ENCODE assay signal across 8 mouse cellular contexts in the genomic region with DNA sequence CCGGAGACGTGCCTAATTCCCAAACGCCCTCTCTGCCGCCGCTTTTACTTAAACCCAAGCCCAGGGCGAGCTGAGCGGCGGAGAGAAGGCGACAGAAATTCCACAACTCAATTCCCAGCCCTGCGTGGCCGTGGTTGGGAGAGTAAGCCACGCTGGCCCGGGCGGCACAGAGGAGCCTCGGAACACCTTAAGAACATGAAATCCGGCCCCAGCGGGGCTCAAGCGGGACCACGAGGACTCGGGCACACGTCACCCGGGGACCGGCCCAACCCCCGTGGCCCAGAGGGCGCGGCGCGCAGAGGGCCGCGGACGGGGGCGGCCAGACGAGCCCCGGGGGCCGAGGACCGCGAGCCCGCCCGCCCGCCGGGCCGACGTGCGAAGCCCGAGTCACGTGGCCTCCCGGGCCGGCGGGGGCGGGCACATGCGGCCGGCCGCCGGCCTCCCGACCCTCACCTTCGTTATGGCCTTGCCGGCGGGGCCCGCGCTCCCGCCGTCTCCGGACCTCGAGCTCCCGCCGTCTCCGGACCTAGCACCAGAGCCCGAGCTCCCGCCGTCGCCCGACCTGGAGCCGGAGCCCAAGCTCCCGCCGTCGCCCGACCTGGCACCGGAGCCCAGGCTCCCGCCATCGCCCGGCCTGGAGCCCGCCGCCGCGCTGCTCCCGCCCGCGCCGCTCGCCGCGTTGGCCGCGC. TPM values are rescaled to one million over a fixed set of nuclear protein-coding genes. Genes with fewer than 3 reads are reported as not detected.
A peak's percentile ranks its signal among the peaks of the same experiment; 100 is the strongest.
DNase-seq lines count a peak whose midpoint lies in the region; ATAC-seq and TF ChIP-seq lines count a peak whose summit lies in the region.

No protein-coding gene starts in this region.

- TF ChIP-seq EP300 in liver, embryonic 14.5 days (IDR thresholded peaks at IDR 0.05; ENCODE audit: low read depth): no peak

- TF ChIP-seq CTCF in kidney, postnatal 0 days (IDR thresholded peaks at IDR 0.05; ENCODE audit: low read depth): no peak
- no peak for TF ChIP-seq CTCF in liver, embryonic 14.5 days (IDR thresholded peaks at IDR 0.05; ENCODE audit: low read depth)

- peaks cover 52% of the 10 kb centered on the region for H3K4me1 ChIP-seq in heart, embryonic 13.5 days
- H3K4me1 ChIP-seq in kidney, postnatal 0 days (replicated peaks; ENCODE audit: insufficient read depth, low read length): peaks cover 15% of the 10 kb centered on the region; the same call in 1 of the 2 replicates
- peaks cover 7 to 17% of the 10 kb centered on the region in 2 experiments for H3K4me1 ChIP-seq in liver, embryonic 14.5 days (replicated peaks; ENCODE audit: control insufficient read depth in 2 of 2, insufficient read depth in 2 of 2, low read length in 1 of 2)
- peaks cover 21% of the 10 kb centered on the region for H3K4me1 ChIP-seq in stomach, embryonic 16.5 days (ENCODE audit: control insufficient read depth, insufficient read depth, low read length)

- H3K36me3 ChIP-seq in heart, embryonic 13.5 days: peaks cover 50% of the 10 kb centered on the region
- H3K36me3 ChIP-seq in kidney, postnatal 0 days (ENCODE audit: insufficient read depth, low read length): peaks cover 13% of the 10 kb centered on the region; the same call in 1 of the 2 replicates
- H3K36me3 ChIP-seq in liver, embryonic 14.5 days (replicated peaks; ENCODE audit: control insufficient read depth, insufficient read depth, low read depth): peaks cover 16% of the 10 kb centered on the region
- no peaks in the 10 kb centered on the region for H3K36me3 ChIP-seq in stomach, embryonic 16.5 days (ENCODE audit: control insufficient read depth, insufficient read depth, low read length)

- peak overlapping the region; percentile 98 for H3K27ac ChIP-seq in heart, embryonic 13.5 days (replicated peaks)
- peak overlapping the region; percentile 97 for H3K27ac ChIP-seq in kidney, postnatal 0 days
- peak overlapping the region; percentile 91 for H3K27ac ChIP-seq in liver, embryonic 14.5 days
- peak overlapping the region; percentile 98 for H3K27ac ChIP-seq in stomach, embryonic 16.5 days (ENCODE audit: low read length)

- DNase-seq in 3134 (ENCODE audit: extremely low read depth, insufficient read length, low spot score): peak; percentile 73
- peak; percentile 74 to 77 for DNase-seq in adrenal gland, adult 18-20 months (ENCODE audit: low spot score in 2 of 2)
- peak; percentile 55 for DNase-seq in kidney, postnatal 0 days (ENCODE audit: low spot score)
- peak in 2 of 3 experiments; percentile 43 to 48 for DNase-seq in liver, embryonic 14.5 days (ENCODE audit: low read depth in 3 of 3, low spot score in 3 of 3)
- DNase-seq in natural killer cell, adult 2 months (ENCODE audit: low spot score in 2 of 2): peak; percentile 42 to 69

- 6% methylated on average over 70 of the region's 94 CpGs for WGBS in heart, embryonic 13.5 days
- WGBS in kidney, postnatal 0 days: 3% methylated on average over 68 of the region's 94 CpGs
- WGBS in liver, embryonic 14.5 days (ENCODE audit: insufficient replicate concordance): 2% methylated on average over 71 of the region's 94 CpGs
- WGBS in stomach, embryonic 16.5 days: 3% methylated on average over 93 of the region's 94 CpGs

- peak overlapping the region; percentile 98 for H3K9ac ChIP-seq in heart, embryonic 13.5 days
- peak overlapping the region; percentile 95 for H3K9ac ChIP-seq in kidney, postnatal 0 days (ENCODE audit: low read depth, low read length)
- H3K9ac ChIP-seq in liver, embryonic 14.5 days (replicated peaks): peak overlapping the region; percentile 98
- H3K9ac ChIP-seq in stomach, embryonic 16.5 days (ENCODE audit: low read length): peak overlapping the region; percentile 97

- no peaks in the 10 kb centered on the region for H3K27me3 ChIP-seq in heart, embryonic 13.5 days (replicated peaks)
- H3K27me3 ChIP-seq in kidney, postnatal 0 days (ENCODE audit: insufficient read depth, low read length): no peaks in the 10 kb centered on the region
- H3K27me3 ChIP-seq in liver, embryonic 14.5 days (ENCODE audit: control insufficient read depth, insufficient read depth, low read length): no peaks in the 10 kb centered on the region
- H3K27me3 ChIP-seq in stomach, embryonic 16.5 days (ENCODE audit: control insufficient read depth, insufficient read depth, low read length): no peaks in the 10 kb centered on the region

- H3K9me3 ChIP-seq in heart, embryonic 13.5 days: no peaks in the 10 kb centered on the region
- no peaks in the 10 kb centered on the region for H3K9me3 ChIP-seq in kidney, postnatal 0 days (replicated peaks; ENCODE audit: low read length)
- H3K9me3 ChIP-seq in liver, embryonic 14.5 days (ENCODE audit: control insufficient read depth, low read length): no peaks in the 10 kb centered on the region
- H3K9me3 ChIP-seq in stomach, embryonic 16.5 days (replicated peaks; ENCODE audit: control insufficient read depth, low read length): no peaks in the 10 kb centered on the region

- H3K4me2 ChIP-seq in heart, embryonic 13.5 days: peak overlapping the region; percentile 86
- H3K4me2 ChIP-seq in kidney, postnatal 0 days (ENCODE audit: low read length): peak overlapping the region; percentile 86
- peak overlapping the region; percentile 95 for H3K4me2 ChIP-seq in liver, embryonic 14.5 days (ENCODE audit: low read depth)
- peak overlapping the region; percentile 73 for H3K4me2 ChIP-seq in stomach, embryonic 16.5 days (ENCODE audit: low read depth, low read length)

- ATAC-seq in erythroblast, adult 5-6 weeks (replicated peaks; ENCODE audit: low FRiP score, poor library complexity, severe bottlenecking): peak; percentile 33
- ATAC-seq in heart, embryonic 13.5 days (ENCODE audit: extremely low read depth, insufficient number of reproducible peaks, low FRiP score, low TSS enrichment): peak; percentile 49
- ATAC-seq in kidney, postnatal 0 days (replicated peaks; ENCODE audit: low FRiP score, low read depth): peak; percentile 26
- peak; percentile 42 for ATAC-seq in liver, embryonic 14.5 days (ENCODE audit: insufficient read depth)
- 0 out of 2 replicates have a peak, but pooled peaks have one; percentile 5 for ATAC-seq in stomach, embryonic 16.5 days (ENCODE audit: insufficient read depth, low FRiP score)

- peak overlapping the region; percentile 80 for H3K4me3 ChIP-seq in heart, embryonic 13.5 days
- peak overlapping the region; percentile 78 for H3K4me3 ChIP-seq in kidney, postnatal 0 days (replicated peaks; ENCODE audit: low read depth, low read length)
- peak overlapping the region; percentile 88 to 95 for H3K4me3 ChIP-seq in liver, embryonic 14.5 days (ENCODE audit: insufficient read depth in 1 of 2, low read depth in 2 of 2, low read length in 2 of 2)
- peak overlapping the region; percentile 92 for H3K4me3 ChIP-seq in stomach, embryonic 16.5 days (replicated peaks; ENCODE audit: low read length)

RNA-seq across cellular contexts. Expression of a gene that starts 0.9 kb away (rescaled TPM):
- total RNA-seq in adrenal gland, adult 18-20 months (2021): 100 to 1,000 TPM; 156 to 299 TPM
- 22.7 and 28.2 TPM in 2 replicates for total RNA-seq in erythroblast, adult 5-6 weeks (2015; ENCODE audit: low replicate concordance)
- 43.1 and 45.6 TPM in 2 replicates for total RNA-seq in erythroblast, adult 5-6 weeks (2017; ENCODE audit: low replicate concordance)
- 87.5 and 92.2 TPM in 2 replicates for polyA plus RNA-seq in heart, embryonic 13.5 days (2015; fragmentation: Nextera tagmentation; extraction: Ambion mirVana)
- 67.5 and 79.5 TPM in 2 replicates for polyA plus RNA-seq in kidney, postnatal 0 days (2015; fragmentation: Nextera tagmentation; extraction: Ambion mirVana)
- 20.8 and 32.0 TPM in 2 replicates for polyA plus RNA-seq in liver, embryonic 14.5 days (2012; rRNA removed)
- polyA plus RNA-seq in liver, embryonic 14.5 days (2014; fragmentation: Nextera tagmentation; extraction: Ambion mirVana): 41.8 and 42.3 TPM in 2 replicates
- 80.8 and 91.8 TPM in 2 replicates for polyA plus RNA-seq in stomach, embryonic 16.5 days (2015; fragmentation: Nextera tagmentation; extraction: Ambion mirVana)

RNA-seq across cellular contexts. Expression of a gene that starts 59.7 kb away (rescaled TPM):
- total RNA-seq in adrenal gland, adult 18-20 months (2021): 10 to 100 TPM; 17.7 to 29.2 TPM
- 49.3 and 75.1 TPM in 2 replicates for total RNA-seq in erythroblast, adult 5-6 weeks (2015; ENCODE audit: low replicate concordance)
- total RNA-seq in erythroblast, adult 5-6 weeks (2017; ENCODE audit: low replicate concordance): 82.1 and 86.1 TPM in 2 replicates
- 39.8 and 42.4 TPM in 2 replicates for polyA plus RNA-seq in heart, embryonic 13.5 days (2015; fragmentation: Nextera tagmentation; extraction: Ambion mirVana)
- 33.1 and 35.4 TPM in 2 replicates for polyA plus RNA-seq in kidney, postnatal 0 days (2015; fragmentation: Nextera tagmentation; extraction: Ambion mirVana)
- polyA plus RNA-seq in liver, embryonic 14.5 days (2012; rRNA removed): 25.9 and 43.3 TPM in 2 replicates
- 36.4 and 42.5 TPM in 2 replicates for polyA plus RNA-seq in liver, embryonic 14.5 days (2014; fragmentation: Nextera tagmentation; extraction: Ambion mirVana)
- polyA plus RNA-seq in stomach, embryonic 16.5 days (2015; fragmentation: Nextera tagmentation; extraction: Ambion mirVana): 41.8 and 43.6 TPM in 2 replicates

RNA-seq across cellular contexts. Expression of a gene that starts 59.9 kb away (rescaled TPM):
- total RNA-seq in adrenal gland, adult 18-20 months (2021): not detected
- 403 and 418 TPM in 2 replicates for total RNA-seq in erythroblast, adult 5-6 weeks (2015; ENCODE audit: low replicate concordance)
- total RNA-seq in erythroblast, adult 5-6 weeks (2017; ENCODE audit: low replicate concordance): 508 and 583 TPM in 2 replicates
- 2.3 and 3.5 TPM in 2 replicates for polyA plus RNA-seq in heart, embryonic 13.5 days (2015; fragmentation: Nextera tagmentation; extraction: Ambion mirVana)
- polyA plus RNA-seq in kidney, postnatal 0 days (2015; fragmentation: Nextera tagmentation; extraction: Ambion mirVana): 1.4 and 1.6 TPM in 2 replicates
- 32.4 and 42.2 TPM in 2 replicates for polyA plus RNA-seq in liver, embryonic 14.5 days (2012; rRNA removed)
- 43.0 and 43.4 TPM in 2 replicates for polyA plus RNA-seq in liver, embryonic 14.5 days (2014; fragmentation: Nextera tagmentation; extraction: Ambion mirVana)
- polyA plus RNA-seq in stomach, embryonic 16.5 days (2015; fragmentation: Nextera tagmentation; extraction: Ambion mirVana): 3.7 and 4.4 TPM in 2 replicates

Comparison
In these comparisons a context has a peak if more than half of its experiments do, and no peak if none do; other contexts are left out.
1. Peak in every context shown above with its lines: DNase-seq, ATAC-seq, H3K4me3 ChIP-seq and H3K27ac ChIP-seq.